Mouse (Mus musculus): ENCODE data around the gene Adgrl2.

- TF ChIP-seq POLR2A (IDR thresholded peaks at IDR 0.05; ENCODE audit: low read depth, low read length) (no peak), CTCF (IDR thresholded peaks at IDR 0.05; ENCODE audit: extremely low read depth, insufficient read length, insufficient replicate concordance, low read depth, low read length) (no peak)
Observed at GRCm38 (mm10) chr3:148958185-148958584, 32.2 kb downstream of the Adgrl2 start.
